Mouse (Mus musculus) cerebellum, adult 18-20 months (tissue): ENCODE results near the gene Hist1h4f.

Source experiments
- DNase-seq, 2 experiments: peaks; one replicate each; pipeline ENCODE4 v3.0.0; 2021

The Hist1h4f gene

DNA sequence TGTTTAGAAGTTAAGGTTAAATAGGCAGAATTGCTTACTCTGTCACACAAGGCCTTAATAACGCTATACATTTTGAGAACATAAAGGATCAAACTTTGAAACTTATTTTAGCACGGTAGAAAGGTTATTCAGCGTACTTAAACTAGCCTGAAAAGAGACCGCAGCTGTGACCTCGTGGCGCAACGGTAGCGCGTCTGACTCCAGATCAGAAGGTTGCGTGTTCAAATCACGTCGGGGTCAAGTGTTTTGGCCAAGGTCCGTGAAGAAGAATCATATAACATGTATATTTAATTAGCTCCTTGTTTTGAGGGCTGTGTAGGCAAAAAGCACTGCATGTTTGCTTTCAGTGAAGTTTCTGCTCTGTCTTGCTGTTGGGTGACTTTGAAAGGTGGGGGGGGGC is 45.1 kb downstream of the Hist1h4f start:
- DNase-seq, result no peak

DNA sequence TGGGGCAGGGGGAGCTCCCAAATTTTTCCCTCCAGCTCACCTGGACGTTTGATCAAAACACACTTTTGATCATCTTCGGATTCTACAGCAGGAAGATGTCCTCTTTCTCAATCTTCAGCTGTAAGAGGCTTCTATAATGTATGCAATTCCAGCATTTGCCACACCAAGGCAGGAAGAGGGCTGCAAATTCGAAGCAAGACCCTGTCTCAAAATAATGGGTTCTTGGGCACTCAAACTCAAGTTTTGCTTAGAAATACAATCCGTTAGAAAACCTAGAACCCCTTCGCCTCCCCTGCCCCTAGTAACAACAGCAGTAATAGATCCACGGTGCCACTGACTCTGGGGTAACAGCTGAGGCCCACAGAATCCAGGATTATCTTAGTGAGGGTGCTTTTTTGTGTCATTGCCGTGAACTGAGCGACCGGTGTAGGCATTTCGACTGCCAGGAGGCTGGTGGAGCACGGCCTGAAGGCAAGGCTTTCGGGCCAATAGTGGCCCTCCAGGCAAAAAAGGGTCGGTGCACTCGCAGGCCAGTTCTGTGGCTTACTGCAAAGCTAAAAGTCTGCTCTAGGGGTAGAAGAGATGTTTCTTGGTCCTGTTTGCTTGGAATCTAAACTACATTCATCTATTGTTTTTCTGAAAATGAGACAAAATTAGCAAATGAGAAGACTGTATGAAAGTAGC is 45.6 kb downstream of the Hist1h4f start:
- no peak for DNase-seq

DNA sequence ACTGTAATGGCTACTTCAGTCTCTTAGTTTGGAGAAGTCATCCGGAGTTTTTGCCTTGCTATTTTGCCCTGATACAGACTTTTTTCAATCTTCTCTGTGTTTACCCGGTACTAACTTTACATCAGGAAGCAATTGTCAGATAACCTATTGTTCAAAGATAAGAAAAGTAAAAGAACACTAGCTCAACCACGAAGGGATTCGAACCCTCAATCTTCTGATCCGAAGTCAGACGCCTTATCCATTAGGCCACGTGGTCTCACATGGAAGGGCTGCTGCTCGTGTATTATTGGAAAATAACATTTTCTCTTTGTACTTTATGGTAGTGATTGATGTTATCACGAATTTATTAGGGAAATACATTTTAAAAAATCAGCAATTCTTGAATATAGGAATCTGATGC is 47.7 kb downstream of the Hist1h4f start:
- peak in 1 of 2 experiments; percentile 59 for DNase-seq

DNA sequence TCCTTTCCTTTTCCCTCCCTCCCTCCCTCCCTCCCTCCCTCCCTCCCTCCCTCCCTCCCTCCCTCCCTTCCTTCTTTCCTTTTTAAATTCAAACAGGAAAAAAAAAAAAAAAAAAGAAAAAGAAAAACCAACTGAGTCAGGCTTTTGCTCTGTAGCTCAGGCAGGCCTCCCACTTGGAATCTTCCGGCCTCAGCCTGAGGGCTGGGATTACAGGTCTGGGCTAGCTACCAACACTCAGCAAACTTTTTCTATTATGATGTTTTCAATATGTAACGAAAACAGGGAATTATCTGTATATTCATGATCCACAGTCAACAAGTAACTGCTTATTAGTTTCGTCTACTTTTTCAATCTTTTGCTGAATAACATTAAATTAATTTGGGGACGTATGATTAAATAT is 48.5 kb downstream of the Hist1h4f start:
- no peak for DNase-seq

DNA sequence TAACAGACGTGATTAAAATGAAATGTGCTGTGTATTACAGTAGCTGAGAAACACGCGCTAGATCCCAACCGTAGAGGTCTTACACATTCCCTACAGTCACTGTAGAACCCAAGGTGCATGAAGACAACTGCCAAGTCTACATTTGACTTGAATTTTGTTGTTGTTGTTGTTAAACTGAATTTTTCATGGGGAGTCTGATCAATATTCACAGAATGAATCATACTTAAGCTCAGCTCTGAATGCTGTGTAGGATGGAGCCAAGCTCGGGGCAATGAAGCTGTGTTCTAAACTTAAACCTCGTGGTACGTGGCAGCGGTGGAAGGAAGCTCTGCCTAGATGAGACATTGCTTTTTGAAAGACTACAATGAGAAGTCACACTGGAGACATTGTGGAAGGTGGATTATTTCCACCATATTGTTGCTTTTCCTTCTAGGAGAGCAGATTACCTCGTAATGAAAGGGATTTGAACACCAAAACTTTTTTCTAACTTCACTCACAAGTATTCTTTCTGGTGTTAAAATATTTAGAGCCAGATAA is 49.3 kb downstream of the Hist1h4f start:
- no peak for DNase-seq

DNA sequence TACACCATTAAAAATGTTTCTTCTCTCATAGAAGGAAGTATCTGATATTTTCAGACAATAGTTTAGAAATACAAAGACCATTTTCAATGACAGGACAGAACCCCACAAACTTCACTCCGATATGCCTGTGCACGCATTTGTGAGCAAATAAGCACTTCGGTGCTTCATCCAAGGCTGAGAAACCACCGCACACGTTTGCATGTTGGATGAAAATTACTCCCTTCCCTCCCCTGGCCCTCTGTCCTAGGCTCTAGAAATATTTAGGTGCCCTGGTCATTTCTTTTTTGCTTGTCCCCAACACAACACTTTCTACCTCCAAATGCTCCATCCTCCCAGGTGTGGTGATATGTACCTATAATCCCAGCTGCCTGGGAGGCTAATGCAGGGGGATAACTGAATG is 49.9 kb downstream of the Hist1h4f start:
- no peak for DNase-seq
